Mouse (Mus musculus) liver, adult 2 months (tissue): ENCODE results near the gene Erp27.

ENCODE experiments used
- CTCF ChIP-seq: fragments of 200-500 bp; IDR thresholded peaks from 2 replicates; pipeline ENCODE4 v1.5.1; 2011; ENCODE audit warnings: low read depth, low read length, control low read depth
- POLR2A ChIP-seq: fragments of 200-500 bp; IDR thresholded peaks from 2 replicates; pipeline ENCODE4 v1.6.1; 2011; ENCODE audit warnings: low read length, control low read depth; ENCODE audit not compliant: insufficient read depth; ENCODE audit errors: extremely low read depth

GRCm38 (mm10) chr6:136955240-136955639, 33.3 kb upstream of the Erp27 start:
- TF ChIP-seq POLR2A (no peak), CTCF (no peak)
